Mouse (Mus musculus) inflammation-experienced regulatory T-cells, adult 16 weeks (primary cell): ENCODE results near the gene Gm20715. TPM values are rescaled to one million over a fixed set of nuclear protein-coding genes. Genes with fewer than 3 reads are reported as not detected.

Source experiments
- polyA plus RNA-seq: library from polyadenylated mRNA; unstranded; fragments of 100-300 nt; shearing (Covaris generic); gene quantifications from one replicate; pipeline ENCODE4 v1.2.1, GENCODE M21; 2017

Gm20715 gene
- polyA plus RNA-seq = not detected

GRCm38 (mm10) chr7:6410043-6410442, at the start of gene Gm20715:
Gene Gm20715 (plus strand): TSS chr7:6410277.

GRCm38 (mm10) chr7:6363047-6363488, 47.0 kb upstream of the Gm20715 start, which contains the start of gene Zfp78:
Gene Zfp78 (plus strand): TSS chr7:6363280.

GRCm38 (mm10) chr7:6383044-6383455, 27.0 kb upstream of the Gm20715 start, which contains the start of gene Zfp28:
Gene Zfp28 (plus strand): TSS chr7:6383295.

GRCm38 (mm10) chr7:6397996-6398975, 11.8 kb upstream of the Gm20715 start, which contains the start of gene Smim17:
Gene Smim17 (plus strand): TSS chr7:6398715.

GRCm38 (mm10) chr7:6438388-6438787, 28.3 kb downstream of the Gm20715 start, which contains the start of gene Olfr1344:
Gene Olfr1344 (plus strand): TSS chr7:6438688.

GRCm38 (mm10) chr7:6455868-6456267, 45.8 kb downstream of the Gm20715 start, which contains the start of gene Olfr1336:
Gene Olfr1336 (plus strand): TSS chr7:6456168.

GRCm38 (mm10) chr7:6466951-6467350, 56.9 kb downstream of the Gm20715 start, which contains the start of gene Olfr1346:
Gene Olfr1346 (plus strand): TSS chr7:6467101.

GRCm38 (mm10) chr7:6486841-6487240, 76.8 kb downstream of the Gm20715 start, which contains the start of gene Olfr5:
Gene Olfr5 (minus strand): TSS chr7:6486941.

Other genes with a start within 250 kb of the Gm20715 start
- 10.5 TPM for gene Zfp444, start 238.1 kb upstream of the Gm20715 start, polyA plus RNA-seq
- gene Galp, start 213.2 kb upstream of the Gm20715 start, polyA plus RNA-seq = not detected
- gene Zscan5b, start 188.0 kb upstream of the Gm20715 start, polyA plus RNA-seq = not detected
- gene Epp13, start 157.6 kb upstream of the Gm20715 start, polyA plus RNA-seq = not detected
- gene Zfp667, start 123.7 kb upstream of the Gm20715 start, polyA plus RNA-seq = 8.0 TPM
- 2.2 TPM for gene Zfp583, start 79.0 kb upstream of the Gm20715 start, polyA plus RNA-seq
- gene Gm3854, start 66.5 kb upstream of the Gm20715 start, polyA plus RNA-seq = 0.65 TPM
- gene Zfp78, start 47.0 kb upstream of the Gm20715 start, polyA plus RNA-seq = 5.0 TPM
- gene Zfp28, start 27.0 kb upstream of the Gm20715 start, polyA plus RNA-seq = 18.3 TPM
- not detected for gene Smim17, start 11.6 kb upstream of the Gm20715 start, polyA plus RNA-seq
- gene Olfr1344, start 28.4 kb downstream of the Gm20715 start, polyA plus RNA-seq = not detected
- gene Olfr1336, start 45.9 kb downstream of the Gm20715 start, polyA plus RNA-seq = 0.04 TPM
- gene Olfr1346, start 56.8 kb downstream of the Gm20715 start, polyA plus RNA-seq = not detected
- not detected for gene Olfr5, start 76.7 kb downstream of the Gm20715 start, polyA plus RNA-seq
- not detected for gene Olfr1347, start 89.5 kb downstream of the Gm20715 start, polyA plus RNA-seq
- not detected for gene Olfr1348, start 98.5 kb downstream of the Gm20715 start, polyA plus RNA-seq
- not detected for gene Olfr1349, start 112.7 kb downstream of the Gm20715 start, polyA plus RNA-seq
- not detected for gene Olfr1350, start 154.6 kb downstream of the Gm20715 start, polyA plus RNA-seq